Mouse (Mus musculus) liver, embryonic 12.5 days (tissue): ENCODE results near the gene Rrnad1. TPM values are rescaled to one million over a fixed set of nuclear protein-coding genes. Genes with fewer than 3 reads are reported as not detected.
A peak's percentile ranks its signal among the peaks of the same experiment; 100 is the strongest.
"Not testable (repeated sequence)": the region's sequence is repeated elsewhere in the genome, so short reads cannot be mapped to it uniquely, and the experiment has no call there.

Experiments used
- ATAC-seq: fragments of 200-750 bp; cut with Nextera tagmentation; 2 replicates; pipeline ENCODE4 v1.8.0; 2017; ENCODE audit warnings: moderate number of reproducible peaks, mild to moderate bottlenecking, moderate library complexity
- H3K27ac ChIP-seq: fragments of 300-500 bp; sonication (generic); 2 replicates; pipeline ENCODE4 v1.5.1; 2016; ENCODE audit warnings: mild to moderate bottlenecking
- H3K27me3 ChIP-seq: fragments of 300-500 bp; sonication (generic); replicated peaks from 2 replicates; pipeline ENCODE4 v1.6.1; 2016; ENCODE audit warnings: mild to moderate bottlenecking, moderate library complexity
- H3K36me3 ChIP-seq: fragments of 300-500 bp; sonication (generic); 2 replicates; pipeline ENCODE4 v1.6.1; 2016; ENCODE audit warnings: mild to moderate bottlenecking, moderate library complexity
- H3K4me1 ChIP-seq: fragments of 300-500 bp; sonication (generic); 2 replicates; pipeline ENCODE4 v1.6.1; 2016
- H3K4me2 ChIP-seq: fragments of 300-500 bp; sonication (generic); 2 replicates; pipeline ENCODE4 v1.6.1; 2016; ENCODE audit warnings: mild to moderate bottlenecking, moderate library complexity
- H3K4me3 ChIP-seq: fragments of 300-500 bp; sonication (generic); 2 replicates; pipeline ENCODE4 v1.5.1; 2016; ENCODE audit warnings: mild to moderate bottlenecking, moderate library complexity
- H3K9ac ChIP-seq: fragments of 300-500 bp; sonication (generic); 2 replicates; pipeline ENCODE4 v1.6.1; 2016; ENCODE audit warnings: mild to moderate bottlenecking, moderate library complexity
- H3K9me3 ChIP-seq: fragments of 300-500 bp; sonication (generic); replicated peaks from 2 replicates; pipeline ENCODE4 v1.6.1; 2016; ENCODE audit warnings: mild to moderate bottlenecking, moderate library complexity
- WGBS: fragments of 180-500 bp; shearing (Covaris S2); methylation state at CpG from one replicate; pipeline ENCODE4 v1.1.7; 2016; ENCODE audit not compliant: insufficient replicate concordance; 5-methylcytosine and 5-hydroxymethylcytosine counted together
- polyA plus RNA-seq: library from polyadenylated mRNA; unstranded; fragments of >200 nt; fragmentation: Nextera tagmentation; extraction: Ambion mirVana; gene quantifications from 2 replicates; pipeline ENCODE4 v1.2.1, GENCODE M21; 2016

Rrnad1 gene
- polyA plus RNA-seq, 1 experiment from 2014 or later = 11.4 TPM

DNA sequence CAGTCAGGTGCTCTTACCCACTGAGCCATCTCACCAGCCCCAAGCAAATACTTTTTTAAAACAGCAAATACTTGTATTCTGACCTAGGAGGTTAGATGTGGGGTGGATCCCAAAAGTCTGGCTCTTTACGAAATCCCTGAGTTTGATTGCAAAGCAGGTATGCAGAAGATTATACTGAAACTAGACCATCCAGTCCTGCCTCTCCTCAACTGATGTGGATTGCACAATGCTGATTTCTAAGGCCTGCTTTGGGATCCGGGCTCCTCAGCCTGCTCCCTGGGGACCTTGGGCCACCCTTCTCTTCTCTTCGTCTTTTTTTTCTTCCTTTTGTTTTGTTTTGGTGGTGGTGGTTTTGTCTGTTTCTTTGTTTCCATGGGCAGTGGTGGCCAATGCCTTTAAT, 39.0 kb downstream of the Rrnad1 start:
- H3K9me3 ChIP-seq = peaks cover 6% of the 10 kb centered on the region; the same call in 1 of the 2 replicates
- ATAC-seq = no peak
- no peak overlapping the region for H3K4me3 ChIP-seq
- H3K27me3 ChIP-seq = no peaks in the 10 kb centered on the region
- 79% methylated on average over 3 of the region's 3 CpGs for WGBS
- peaks cover 19% of the 10 kb centered on the region for H3K4me1 ChIP-seq
- 0 out of 2 replicates have a peak, but pooled peaks cover 2% of the 10 kb centered on the region for H3K36me3 ChIP-seq
- H3K4me2 ChIP-seq = no peak overlapping the region
- H3K9ac ChIP-seq = no peak overlapping the region
- no peak overlapping the region for H3K27ac ChIP-seq

DNA sequence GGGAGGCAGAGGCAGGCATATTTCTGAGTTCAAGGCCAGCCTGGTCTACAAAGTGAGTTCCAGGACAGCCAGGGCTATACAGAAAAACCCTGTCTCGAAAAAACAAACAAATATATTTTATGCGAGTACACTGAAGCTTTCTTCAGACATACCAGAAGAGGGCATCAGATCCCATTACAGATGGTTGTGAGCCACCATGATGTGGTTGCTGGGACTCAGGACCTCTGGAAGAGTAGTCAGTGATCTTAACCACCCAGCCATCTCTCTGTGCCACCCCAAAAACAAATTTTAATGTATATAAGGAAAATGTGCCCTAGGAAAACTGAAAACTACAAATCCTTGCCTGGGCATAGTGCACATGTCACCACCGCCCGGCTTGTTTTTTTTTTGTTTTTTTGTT, 43.1 kb downstream of the Rrnad1 start:
- not testable (repeated sequence) for ATAC-seq, H3K36me3 ChIP-seq, H3K4me2 ChIP-seq, H3K27ac ChIP-seq, H3K27me3 ChIP-seq, H3K9ac ChIP-seq, H3K4me3 ChIP-seq, H3K9me3 ChIP-seq
- WGBS = 73% methylated on average over 4 of the region's 4 CpGs
- peaks cover 25% of the 10 kb centered on the region for H3K4me1 ChIP-seq

DNA sequence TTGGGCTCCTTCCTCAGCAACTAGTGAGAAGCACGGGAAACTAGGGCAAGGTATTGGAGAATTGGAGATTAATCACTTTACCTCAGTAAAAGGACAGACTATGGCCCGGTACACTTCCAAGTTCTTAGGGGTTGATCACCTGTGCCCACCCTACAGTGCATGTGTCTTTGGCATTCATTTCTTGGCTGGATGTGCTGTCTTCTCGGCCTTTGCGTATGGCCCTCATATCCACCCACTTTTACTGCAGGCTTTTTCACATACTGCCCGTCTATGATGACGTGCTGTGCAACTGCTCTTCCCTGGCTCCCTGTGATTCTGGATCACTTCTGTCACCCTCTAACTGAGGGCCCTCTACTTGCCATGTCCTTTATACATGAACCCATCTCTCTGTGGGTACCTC, 44.1 kb downstream of the Rrnad1 start:
- H3K9ac ChIP-seq = peak overlapping the region; percentile 56; the same call in 1 of the 2 replicates
- H3K4me1 ChIP-seq = peaks cover 28% of the 10 kb centered on the region
- WGBS = 82% methylated on average over 6 of the region's 6 CpGs
- H3K27ac ChIP-seq = peak overlapping the region; percentile 64
- peaks cover 6% of the 10 kb centered on the region; the same call in 1 of the 2 replicates for H3K9me3 ChIP-seq
- no peak for ATAC-seq
- H3K27me3 ChIP-seq = no peaks in the 10 kb centered on the region
- H3K36me3 ChIP-seq = peaks cover 14% of the 10 kb centered on the region
- H3K4me3 ChIP-seq = peak overlapping the region; percentile 95
- H3K4me2 ChIP-seq = peak overlapping the region; percentile 77

DNA sequence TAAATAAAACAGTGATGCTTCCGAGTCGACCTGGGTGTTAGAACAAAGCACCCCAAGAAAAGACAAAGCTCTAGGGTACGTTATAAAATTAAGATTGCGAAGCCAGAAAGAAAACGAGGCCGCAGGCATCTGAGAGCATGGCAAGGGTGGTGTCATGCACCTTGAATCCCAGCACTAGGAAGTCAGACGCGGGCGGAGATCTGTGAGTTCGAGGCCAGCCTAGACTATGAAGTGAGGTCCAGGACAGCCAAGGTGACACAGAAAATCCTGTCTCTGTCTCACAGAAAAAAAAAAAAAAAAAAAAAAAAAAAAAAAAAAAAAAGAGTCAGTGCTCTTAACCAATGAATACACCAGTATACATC, 44.5 kb downstream of the Rrnad1 start:
- H3K9ac ChIP-seq = peak overlapping the region; percentile 56; the same call in 1 of the 2 replicates
- peak overlapping the region; percentile 95 for H3K4me3 ChIP-seq
- H3K4me1 ChIP-seq = peaks cover 28% of the 10 kb centered on the region
- peaks cover 18% of the 10 kb centered on the region for H3K36me3 ChIP-seq
- H3K27ac ChIP-seq = peak overlapping the region; percentile 91
- peak overlapping the region; percentile 77 for H3K4me2 ChIP-seq
- peaks cover 6% of the 10 kb centered on the region; the same call in 1 of the 2 replicates for H3K9me3 ChIP-seq
- WGBS = 8% methylated on average over 10 of the region's 10 CpGs
- no peaks in the 10 kb centered on the region for H3K27me3 ChIP-seq
- peak; percentile 4; the same call in 1 of the 2 replicates for ATAC-seq

DNA sequence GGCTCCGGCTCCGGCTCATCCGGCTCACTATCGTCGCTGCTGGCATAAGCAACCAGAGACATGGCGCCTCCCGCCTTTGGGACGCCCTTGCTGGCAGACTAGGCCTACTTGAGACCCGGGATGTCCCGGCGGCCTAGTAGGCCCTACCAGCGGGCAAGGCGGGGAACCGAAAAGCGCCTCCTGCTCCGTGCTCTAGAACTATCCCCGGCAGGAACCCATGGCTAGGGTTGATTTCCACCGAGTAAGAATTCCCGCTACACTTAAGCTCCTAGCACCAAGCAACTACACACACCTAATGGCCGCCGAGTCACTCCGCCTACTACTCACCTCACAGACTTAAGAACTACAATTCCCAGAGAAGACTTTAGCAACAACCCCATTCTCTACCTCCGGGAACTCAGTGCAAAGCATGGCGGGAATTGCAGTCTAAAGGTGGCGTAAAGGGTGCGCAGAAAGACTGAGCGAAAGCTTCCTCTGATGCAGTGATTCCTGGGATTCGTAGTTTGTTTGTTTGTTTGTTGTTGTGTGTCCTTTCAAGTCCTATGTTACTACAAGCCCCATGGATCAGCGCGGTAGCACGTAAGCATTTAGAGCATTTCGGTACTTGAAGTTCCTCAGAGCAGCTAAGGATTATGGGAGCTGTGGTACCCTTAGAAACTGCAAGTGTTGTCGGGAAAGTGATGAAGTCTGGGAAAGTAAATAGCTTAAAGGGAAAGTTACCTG, 45.1 kb downstream of the Rrnad1 start, which contains the start of gene Prcc:
Gene Prcc (minus strand): TSS at position 328 of the 723 bp plus-strand sequence.
- peak; percentile 96 for ATAC-seq
- peaks cover 28% of the 10 kb centered on the region for H3K4me1 ChIP-seq
- 1% methylated on average over 33 of the region's 33 CpGs for WGBS

DNA sequence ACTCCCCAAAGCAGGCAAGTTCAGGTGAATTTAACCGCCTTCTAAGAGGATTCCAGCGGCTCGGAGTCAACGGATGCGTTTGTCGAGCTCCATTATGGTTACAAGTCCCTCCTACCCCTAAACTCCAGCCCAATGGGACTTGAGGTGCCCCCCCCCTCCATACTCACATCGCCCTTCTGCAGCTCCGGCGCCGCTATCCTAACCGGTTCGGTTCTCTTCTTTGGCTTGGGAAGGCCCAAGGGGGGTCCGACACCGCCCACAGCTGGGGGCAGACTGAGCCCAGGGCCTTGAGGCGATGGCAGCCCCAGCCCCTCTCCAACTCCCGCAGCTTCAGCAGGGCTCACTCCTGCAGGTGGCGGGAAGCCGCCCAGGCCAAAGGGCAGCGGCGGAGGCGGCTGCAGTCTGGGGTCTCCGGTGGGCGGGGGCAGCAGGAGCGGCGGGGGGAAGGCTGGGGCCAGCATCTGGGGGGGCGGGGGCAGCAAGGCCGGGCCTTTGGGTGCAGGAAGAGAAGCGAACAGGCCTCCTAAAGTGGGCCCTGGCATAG, 45.7 kb downstream of the Rrnad1 start:
- Histone ChIP-seq H3K27ac (peak overlapping the region; percentile 91), H3K27me3 (no peaks in the 10 kb centered on the region), H3K36me3 (peaks cover 30% of the 10 kb centered on the region), H3K4me1 (peaks cover 28% of the 10 kb centered on the region), H3K9me3 (peaks cover 6% of the 10 kb centered on the region; the same call in 1 of the 2 replicates), H3K9ac (peak overlapping the region; percentile 97), H3K4me2 (peak overlapping the region; percentile 77), H3K4me3 (peak overlapping the region; percentile 95)
- peak; percentile 1; the same call in 1 of the 2 replicates for ATAC-seq
- under 1% methylated on average over 26 of the region's 28 CpGs for WGBS

More for the DNA sequence above, 45.1 kb downstream of the Rrnad1 start, which contains the start of gene Prcc:
- Histone ChIP-seq H3K36me3 (peaks cover 23% of the 10 kb centered on the region), H3K27ac (peak within 1 kb of the TSS; percentile 91), H3K4me2 (peak within 1 kb of the TSS; percentile 77), H3K9ac (peak within 1 kb of the TSS; percentile 97), H3K9me3 (peaks cover 6% of the 10 kb centered on the region; the same call in 1 of the 2 replicates), H3K4me3 (peak within 1 kb of the TSS; percentile 95), H3K27me3 (no peaks in the 10 kb centered on the region)

DNA sequence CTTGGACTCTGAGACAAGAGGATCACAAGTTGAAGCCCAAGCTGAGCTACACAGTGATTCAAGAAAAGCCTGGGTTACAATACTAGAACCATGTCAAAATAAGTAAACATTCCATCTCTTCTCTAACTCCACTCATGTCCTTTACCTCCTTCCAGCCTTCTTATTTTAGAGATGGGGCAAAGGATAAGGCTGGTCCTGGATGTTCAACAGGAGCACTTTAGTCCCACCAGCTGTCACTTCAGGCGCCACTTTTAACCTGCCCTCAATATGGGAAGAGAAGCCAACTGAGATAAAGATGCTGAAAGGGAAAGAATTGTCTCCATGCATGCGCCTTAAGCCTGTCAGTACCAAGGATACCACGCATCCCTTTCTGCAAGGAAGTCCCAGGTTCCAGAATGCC, 46.2 kb downstream of the Rrnad1 start:
- Histone ChIP-seq H3K4me3 (peak overlapping the region; percentile 95), H3K4me1 (peaks cover 28% of the 10 kb centered on the region), H3K9ac (peak overlapping the region; percentile 97), H3K36me3 (peaks cover 34% of the 10 kb centered on the region), H3K27me3 (no peaks in the 10 kb centered on the region), H3K4me2 (peak overlapping the region; percentile 77), H3K27ac (peak overlapping the region; percentile 91), H3K9me3 (peaks cover 6% of the 10 kb centered on the region; the same call in 1 of the 2 replicates)
- no peak for ATAC-seq
- WGBS = 2% methylated on average over 3 of the region's 3 CpGs

DNA sequence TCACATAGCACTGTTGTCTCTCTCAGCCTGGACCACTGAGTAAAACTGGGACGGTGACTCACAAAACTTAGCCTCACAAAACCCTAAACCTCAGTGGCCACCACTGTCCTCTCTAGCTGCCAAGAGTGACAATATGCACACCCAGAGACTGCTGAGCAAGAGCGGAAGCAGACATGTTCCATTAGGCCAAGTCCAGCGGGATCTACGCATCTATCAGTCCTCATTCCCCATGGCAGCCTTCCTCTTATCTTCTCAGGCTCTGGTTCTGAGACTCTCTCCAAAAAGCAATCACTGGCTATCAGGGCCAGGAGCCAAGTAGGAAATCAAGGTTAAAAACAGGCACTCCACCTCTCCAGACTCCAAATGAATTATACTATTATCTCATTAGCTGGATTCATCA, 52.8 kb downstream of the Rrnad1 start:
- Histone ChIP-seq H3K9ac (no peak overlapping the region), H3K4me3 (no peak overlapping the region), H3K27me3 (no peaks in the 10 kb centered on the region), H3K27ac (no peak overlapping the region), H3K9me3 (no peaks in the 10 kb centered on the region), H3K4me2 (no peak overlapping the region), H3K4me1 (peaks cover 5% of the 10 kb centered on the region), H3K36me3 (peaks cover 91% of the 10 kb centered on the region)
- ATAC-seq = no peak
- 86% methylated on average over 4 of the region's 4 CpGs for WGBS

Other genes starting within 250 kb of the Rrnad1 start
- gene Lrrc71, start 182.1 kb downstream of the Rrnad1 start, polyA plus RNA-seq = 0.13 and 0.29 TPM in 2 replicates
- 0.31 and 0.59 TPM in 2 replicates for gene Ntrk1, start 135.6 kb downstream of the Rrnad1 start, polyA plus RNA-seq
- 0.05 TPM in 1 of 2 replicates, not detected in the other for gene Insrr, start 133.8 kb downstream of the Rrnad1 start, polyA plus RNA-seq
- gene Pear1, start 106.4 kb downstream of the Rrnad1 start, polyA plus RNA-seq = 9.4 and 10.2 TPM in 2 replicates
- 0.04 and 0.11 TPM in 2 replicates for gene Sh2d2a, start 84.0 kb downstream of the Rrnad1 start, polyA plus RNA-seq
- 8.7 and 8.9 TPM in 2 replicates for gene Prcc, start 45.1 kb downstream of the Rrnad1 start, polyA plus RNA-seq
- gene Hdgf, start 24.4 kb downstream of the Rrnad1 start, polyA plus RNA-seq = 393 and 400 TPM in 2 replicates
- gene Mrpl24, start 11.2 kb downstream of the Rrnad1 start, polyA plus RNA-seq = 57.0 and 57.3 TPM in 2 replicates
- gene Isg20l2, start 403 bp downstream of the Rrnad1 start, polyA plus RNA-seq = 51.9 and 52.2 TPM in 2 replicates
- gene Crabp2, start 17.9 kb upstream of the Rrnad1 start, polyA plus RNA-seq = 3.9 and 6.5 TPM in 2 replicates
- 7.2 and 7.3 TPM in 2 replicates for gene Nes, start 40.4 kb upstream of the Rrnad1 start, polyA plus RNA-seq
- not detected in 2 replicates for gene Bcan, start 69.5 kb upstream of the Rrnad1 start, polyA plus RNA-seq
- not detected in 2 replicates for gene Hapln2, start 96.9 kb upstream of the Rrnad1 start, polyA plus RNA-seq
- gene Gpatch4, start 112.4 kb upstream of the Rrnad1 start, polyA plus RNA-seq = 41.4 and 44.0 TPM in 2 replicates
- 72.1 TPM in 2 replicates for gene Naxe, start 127.8 kb upstream of the Rrnad1 start, polyA plus RNA-seq
- gene Ttc24, start 147.6 kb upstream of the Rrnad1 start, polyA plus RNA-seq = not detected in 2 replicates
- 11.2 and 11.8 TPM in 2 replicates for gene Iqgap3, start 151.3 kb upstream of the Rrnad1 start, polyA plus RNA-seq
- 12.1 and 13.6 TPM in 2 replicates for gene Mef2d, start 211.7 kb upstream of the Rrnad1 start, polyA plus RNA-seq